Mouse (Mus musculus): ENCODE measurements around the gene Arpc2. TPM values are rescaled to one million over a fixed set of nuclear protein-coding genes. Genes with fewer than 3 reads are reported as not detected.

Gene Arpc2
- polyA plus RNA-seq, 1 experiment from 2014 or later, result 356 TPM

- no peaks in the 10 kb centered on the region for H3K27me3 ChIP-seq
- 89% methylated on average over 2 of the region's 2 CpGs for WGBS
These were observed 9.6 kb downstream of the Arpc2 start for GRCm38 (mm10) chr1:74245525-74245924.

GRCm38 (mm10) chr1:74248799-74249198 is 12.9 kb downstream of the Arpc2 start:
- 77% methylated on average over 1 of the region's 1 CpGs for WGBS
- H3K27ac ChIP-seq, result no peak overlapping the region
- no peak overlapping the region for H3K9ac ChIP-seq
- no peaks in the 10 kb centered on the region for H3K9me3 ChIP-seq
- H3K4me1 ChIP-seq, result no peaks in the 10 kb centered on the region
- no peak overlapping the region for H3K4me2 ChIP-seq
- no peak for ATAC-seq (ENCODE audit: low FRiP score)
- H3K4me3 ChIP-seq (replicated peaks), result no peak overlapping the region
- no peaks in the 10 kb centered on the region for H3K27me3 ChIP-seq
- peaks cover 54% of the 10 kb centered on the region for H3K36me3 ChIP-seq (replicated peaks)

More at GRCm38 (mm10) chr1:74245525-74245924, 9.6 kb downstream of the Arpc2 start:
- no peak for ATAC-seq (ENCODE audit: low FRiP score)
- peaks cover under 1% of the 10 kb centered on the region; the same call in 1 of the 2 replicates for H3K4me1 ChIP-seq
- peaks cover 25% of the 10 kb centered on the region for H3K36me3 ChIP-seq (replicated peaks)
- no peak overlapping the region for H3K4me2 ChIP-seq
- H3K4me3 ChIP-seq (replicated peaks), result no peak overlapping the region
- no peaks in the 10 kb centered on the region for H3K9me3 ChIP-seq
- no peak overlapping the region for H3K9ac ChIP-seq
- H3K27ac ChIP-seq, result no peak overlapping the region

- H3K9me3 ChIP-seq, result no peaks in the 10 kb centered on the region
- no peaks in the 10 kb centered on the region for H3K4me1 ChIP-seq
- 80% methylated on average over 5 of the region's 5 CpGs for WGBS
- H3K9ac ChIP-seq, result no peak overlapping the region
- no peak overlapping the region for H3K4me3 ChIP-seq (replicated peaks)
- no peak overlapping the region for H3K27ac ChIP-seq
- no peak overlapping the region for H3K4me2 ChIP-seq
- H3K36me3 ChIP-seq (replicated peaks), result peaks cover 61% of the 10 kb centered on the region
- H3K27me3 ChIP-seq, result no peaks in the 10 kb centered on the region
- ATAC-seq (ENCODE audit: low FRiP score), result no peak
These were observed 13.6 kb downstream of the Arpc2 start for GRCm38 (mm10) chr1:74249331-74249980.

- WGBS, result 93% methylated on average over 4 of the region's 4 CpGs
- Histone ChIP-seq H3K9ac (no peak overlapping the region), H3K4me3 (replicated peaks) (no peak overlapping the region), H3K4me1 (no peaks in the 10 kb centered on the region), H3K9me3 (no peaks in the 10 kb centered on the region), H3K27ac (no peak overlapping the region), H3K36me3 (replicated peaks) (peaks cover 66% of the 10 kb centered on the region), H3K4me2 (no peak overlapping the region), H3K27me3 (no peaks in the 10 kb centered on the region)
- no peak for ATAC-seq (ENCODE audit: low FRiP score)
These were observed 14.2 kb downstream of the Arpc2 start for GRCm38 (mm10) chr1:74250096-74250495.

- Histone ChIP-seq H3K4me1 (no peaks in the 10 kb centered on the region), H3K36me3 (replicated peaks) (peaks cover 85% of the 10 kb centered on the region), H3K9ac (no peak overlapping the region), H3K4me2 (no peak overlapping the region), H3K27ac (no peak overlapping the region), H3K4me3 (replicated peaks) (no peak overlapping the region), H3K9me3 (no peaks in the 10 kb centered on the region), H3K27me3 (no peaks in the 10 kb centered on the region)
- WGBS, result 96% methylated on average over 8 of the region's 8 CpGs
- no peak for ATAC-seq (ENCODE audit: low FRiP score)
These were observed 19.9 kb downstream of the Arpc2 start for GRCm38 (mm10) chr1:74255704-74256345.

- Histone ChIP-seq H3K9me3 (no peaks in the 10 kb centered on the region), H3K27ac (no peak overlapping the region)
- WGBS, result 84% methylated on average over 4 of the region's 4 CpGs
These were observed 20.9 kb downstream of the Arpc2 start for GRCm38 (mm10) chr1:74256782-74257181.

GRCm38 (mm10) chr1:74262510-74262909 is 26.6 kb downstream of the Arpc2 start:
- no peak overlapping the region for H3K9ac ChIP-seq
- H3K4me1 ChIP-seq, result no peaks in the 10 kb centered on the region
- peaks cover 80% of the 10 kb centered on the region for H3K36me3 ChIP-seq (replicated peaks)
- no peaks in the 10 kb centered on the region for H3K9me3 ChIP-seq
- ATAC-seq (ENCODE audit: low FRiP score), result no peak
- no peak overlapping the region for H3K27ac ChIP-seq
- no peaks in the 10 kb centered on the region for H3K27me3 ChIP-seq
- no peak overlapping the region for H3K4me3 ChIP-seq (replicated peaks)
- H3K4me2 ChIP-seq, result no peak overlapping the region
- WGBS, result 95% methylated on average over 6 of the region's 6 CpGs

More at GRCm38 (mm10) chr1:74256782-74257181, 20.9 kb downstream of the Arpc2 start:
- no peak for ATAC-seq (ENCODE audit: low FRiP score)
- H3K36me3 ChIP-seq (replicated peaks), result peaks cover 76% of the 10 kb centered on the region
- no peak overlapping the region for H3K4me2 ChIP-seq
- no peak overlapping the region for H3K4me3 ChIP-seq (replicated peaks)
- H3K9ac ChIP-seq, result no peak overlapping the region
- H3K27me3 ChIP-seq, result no peaks in the 10 kb centered on the region
- no peaks in the 10 kb centered on the region for H3K4me1 ChIP-seq

- Histone ChIP-seq H3K9ac (no peak overlapping the region), H3K4me3 (replicated peaks) (no peak overlapping the region), H3K9me3 (no peaks in the 10 kb centered on the region), H3K4me2 (no peak overlapping the region), H3K36me3 (replicated peaks) (peaks cover 51% of the 10 kb centered on the region), H3K27me3 (no peaks in the 10 kb centered on the region), H3K27ac (no peak overlapping the region), H3K4me1 (no peaks in the 10 kb centered on the region)
- 92% methylated on average over 8 of the region's 8 CpGs for WGBS
- no peak for ATAC-seq (ENCODE audit: low FRiP score)
These were observed 32.9 kb downstream of the Arpc2 start for GRCm38 (mm10) chr1:74268750-74269149.

GRCm38 (mm10) chr1:74271659-74272058 is 35.8 kb downstream of the Arpc2 start:
- no peak overlapping the region for H3K4me3 ChIP-seq (replicated peaks)
- H3K36me3 ChIP-seq (replicated peaks), result peaks cover 22% of the 10 kb centered on the region
- no peaks in the 10 kb centered on the region for H3K27me3 ChIP-seq
- H3K4me1 ChIP-seq, result no peaks in the 10 kb centered on the region
- H3K4me2 ChIP-seq, result no peak overlapping the region
- no peak overlapping the region for H3K9ac ChIP-seq
- no peak overlapping the region for H3K27ac ChIP-seq
- no peaks in the 10 kb centered on the region for H3K9me3 ChIP-seq
- WGBS, result 87% methylated on average over 4 of the region's 4 CpGs
- ATAC-seq (ENCODE audit: low FRiP score), result no peak

GRCm38 (mm10) chr1:74275015-74275414 is 39.1 kb downstream of the Arpc2 start:
- Histone ChIP-seq H3K36me3 (replicated peaks) (peaks cover 15% of the 10 kb centered on the region), H3K9ac (no peak overlapping the region), H3K4me3 (replicated peaks) (no peak overlapping the region), H3K27ac (no peak overlapping the region), H3K9me3 (no peaks in the 10 kb centered on the region), H3K27me3 (no peaks in the 10 kb centered on the region), H3K4me2 (no peak overlapping the region), H3K4me1 (no peaks in the 10 kb centered on the region)
- 53% methylated on average over 9 of the region's 9 CpGs for WGBS
- no peak for ATAC-seq (ENCODE audit: low FRiP score)

- no peak overlapping the region for H3K4me2 ChIP-seq
- peaks cover 35% of the 10 kb centered on the region for H3K36me3 ChIP-seq (replicated peaks)
- no peak overlapping the region for H3K9ac ChIP-seq
- H3K4me1 ChIP-seq, result no peaks in the 10 kb centered on the region
- no peaks in the 10 kb centered on the region for H3K9me3 ChIP-seq
- H3K27ac ChIP-seq, result no peak overlapping the region
- H3K4me3 ChIP-seq (replicated peaks), result no peak overlapping the region
- no peak for ATAC-seq (ENCODE audit: low FRiP score)
- no peaks in the 10 kb centered on the region for H3K27me3 ChIP-seq
- WGBS, result 71% methylated on average over 6 of the region's 6 CpGs
These were observed 41.2 kb downstream of the Arpc2 start for GRCm38 (mm10) chr1:74277041-74277440.

- Histone ChIP-seq H3K27ac (no peak overlapping the region), H3K27me3 (no peaks in the 10 kb centered on the region), H3K9ac (no peak overlapping the region), H3K36me3 (replicated peaks) (peaks cover 45% of the 10 kb centered on the region), H3K4me3 (replicated peaks) (no peak overlapping the region), H3K4me1 (peaks cover 4% of the 10 kb centered on the region; the same call in 1 of the 2 replicates), H3K9me3 (no peaks in the 10 kb centered on the region), H3K4me2 (no peak overlapping the region)
- no peak for ATAC-seq (ENCODE audit: low FRiP score)
- 72% methylated on average over 8 of the region's 8 CpGs for WGBS
These were observed 42.1 kb downstream of the Arpc2 start for GRCm38 (mm10) chr1:74277883-74278537.

Measured in forebrain, embryonic 12.5 days (tissue).